Mouse (Mus musculus): ENCODE results near the gene Npm1.

Gene Npm1

GRCm38 (mm10) chr11:33180701-33181116, 17.7 kb upstream of the Npm1 start:
- DNase-seq (ENCODE audit: low spot score in 2 of 2): no peak

- no peak for DNase-seq (ENCODE audit: low spot score in 2 of 2)
Observed at GRCm38 (mm10) chr11:33179802-33180201, 16.8 kb upstream of the Npm1 start.

- DNase-seq (ENCODE audit: low spot score in 2 of 2): peak in 1 of 2 experiments; percentile 38
Observed at GRCm38 (mm10) chr11:33176525-33177245, 13.7 kb upstream of the Npm1 start.

- no peak for DNase-seq (ENCODE audit: low spot score in 2 of 2)
Observed at GRCm38 (mm10) chr11:33175768-33176167, 12.8 kb upstream of the Npm1 start.

GRCm38 (mm10) chr11:33170489-33170888, 7.5 kb upstream of the Npm1 start:
- peak in 1 of 2 experiments; percentile 39 for DNase-seq (ENCODE audit: low spot score in 2 of 2)

- DNase-seq (ENCODE audit: low spot score in 2 of 2): peak; percentile 42 to 62
Observed at GRCm38 (mm10) chr11:33162211-33162997, 602 bp downstream of the Npm1 start.

- no peak for DNase-seq (ENCODE audit: low spot score in 2 of 2)
Observed at GRCm38 (mm10) chr11:33159741-33160140, 3.3 kb downstream of the Npm1 start.

- DNase-seq (ENCODE audit: low spot score in 2 of 2): no peak
Observed at GRCm38 (mm10) chr11:33157453-33158196, 5.4 kb downstream of the Npm1 start.

- DNase-seq (ENCODE audit: low spot score in 2 of 2): no peak
Observed at GRCm38 (mm10) chr11:33156436-33157015, 6.5 kb downstream of the Npm1 start.

GRCm38 (mm10) chr11:33154459-33154858, 8.5 kb downstream of the Npm1 start:
- DNase-seq (ENCODE audit: low spot score in 2 of 2): no peak

GRCm38 (mm10) chr11:33152997-33153396, 10.0 kb downstream of the Npm1 start:
- DNase-seq (ENCODE audit: low spot score in 2 of 2): no peak

GRCm38 (mm10) chr11:33151780-33152145, 11.2 kb downstream of the Npm1 start:
- no peak for DNase-seq (ENCODE audit: low spot score in 2 of 2)

GRCm38 (mm10) chr11:33151128-33151779, 11.8 kb downstream of the Npm1 start:
- DNase-seq (ENCODE audit: low spot score in 2 of 2): no peak

GRCm38 (mm10) chr11:33150364-33150763, 12.6 kb downstream of the Npm1 start:
- DNase-seq (ENCODE audit: low spot score in 2 of 2): no peak

GRCm38 (mm10) chr11:33149453-33149852, 13.6 kb downstream of the Npm1 start:
- no peak for DNase-seq (ENCODE audit: low spot score in 2 of 2)

- no peak for DNase-seq (ENCODE audit: low spot score in 2 of 2)
Observed at GRCm38 (mm10) chr11:33149088-33149436, 13.9 kb downstream of the Npm1 start.

- peak; percentile 58 to 66 for DNase-seq (ENCODE audit: low spot score in 2 of 2)
Observed at GRCm38 (mm10) chr11:33148338-33149087, 14.5 kb downstream of the Npm1 start.

- DNase-seq (ENCODE audit: low spot score in 2 of 2): peak in 1 of 2 experiments; percentile 38
Observed at GRCm38 (mm10) chr11:33147572-33148337, 15.3 kb downstream of the Npm1 start.

GRCm38 (mm10) chr11:33147171-33147571, 15.8 kb downstream of the Npm1 start, which contains the start of gene Fgf18:
Fgf18 (minus strand) TSS chr11:33147400.
- no peak for DNase-seq (ENCODE audit: low spot score in 2 of 2)

GRCm38 (mm10) chr11:33146651-33147131, 16.3 kb downstream of the Npm1 start:
- DNase-seq (ENCODE audit: low spot score in 2 of 2): no peak

All from frontal cortex, postnatal 14 days (tissue).